Mouse (Mus musculus) ES-CJ7 (cell line): ENCODE results near the gene Gab2.
"Not testable (repeated sequence)": the region's sequence is repeated elsewhere in the genome, so short reads cannot be mapped to it uniquely, and the experiment has no call there.

Experiments
- DNase-seq: peaks from one replicate; pipeline ENCODE4 v3.0.0; 2011; ENCODE audit warnings: low read depth, low spot score

Gene Gab2

DNA sequence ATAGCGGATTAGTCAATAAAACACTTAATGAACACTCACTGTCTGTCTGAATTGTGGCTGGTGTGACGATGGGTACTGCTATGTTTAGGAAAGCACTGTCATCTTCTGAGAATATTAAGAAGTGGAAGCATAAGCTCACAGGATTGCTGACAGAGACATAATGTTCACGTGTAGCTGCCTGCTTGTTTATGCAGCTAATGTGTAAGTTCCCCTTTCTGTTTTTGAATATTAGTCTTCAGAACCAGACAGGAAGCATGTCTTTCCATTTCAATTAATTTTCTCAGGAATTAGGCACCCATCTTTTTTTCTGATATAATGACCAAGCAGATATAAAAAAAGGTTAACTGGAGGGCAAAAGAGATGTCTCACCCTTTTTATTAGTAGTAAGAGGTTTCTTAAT is 55.1 kb downstream of the Gab2 start:
- DNase-seq, result no peak

DNA sequence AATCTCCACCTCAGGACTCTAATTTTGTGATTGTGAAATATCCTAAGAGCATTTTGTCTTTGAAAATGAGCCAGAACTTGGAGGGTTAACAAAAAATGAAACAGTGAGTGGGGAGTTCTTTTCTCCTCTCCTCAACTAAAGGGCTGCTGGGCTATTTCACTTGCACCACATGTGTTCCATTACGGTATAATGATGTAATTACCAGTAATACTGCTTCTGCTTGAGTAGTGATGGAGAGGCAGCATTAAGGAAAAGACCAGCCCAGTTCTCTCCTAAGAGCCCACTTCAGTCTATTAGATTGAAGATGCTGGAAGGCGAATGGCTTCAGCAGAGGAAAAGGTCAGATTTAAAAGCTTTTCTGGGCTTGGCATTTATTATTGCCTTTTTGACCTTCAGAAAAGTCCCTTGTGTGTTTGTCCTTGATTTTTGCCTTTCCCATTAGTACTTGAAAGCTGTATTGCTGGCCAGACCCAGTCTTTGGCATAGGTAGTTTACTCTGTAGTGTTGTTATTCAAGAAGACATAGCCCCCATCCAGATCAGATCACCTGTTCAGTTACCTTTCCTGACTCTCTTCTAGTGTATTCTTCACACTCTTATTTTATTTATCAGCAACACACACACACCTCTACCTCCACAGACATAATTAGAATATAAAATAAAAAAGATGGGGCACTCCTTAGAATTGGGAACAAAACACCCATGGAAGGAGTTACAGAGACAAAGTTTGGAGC is 69.9 kb downstream of the Gab2 start:
- no peak for DNase-seq

DNA sequence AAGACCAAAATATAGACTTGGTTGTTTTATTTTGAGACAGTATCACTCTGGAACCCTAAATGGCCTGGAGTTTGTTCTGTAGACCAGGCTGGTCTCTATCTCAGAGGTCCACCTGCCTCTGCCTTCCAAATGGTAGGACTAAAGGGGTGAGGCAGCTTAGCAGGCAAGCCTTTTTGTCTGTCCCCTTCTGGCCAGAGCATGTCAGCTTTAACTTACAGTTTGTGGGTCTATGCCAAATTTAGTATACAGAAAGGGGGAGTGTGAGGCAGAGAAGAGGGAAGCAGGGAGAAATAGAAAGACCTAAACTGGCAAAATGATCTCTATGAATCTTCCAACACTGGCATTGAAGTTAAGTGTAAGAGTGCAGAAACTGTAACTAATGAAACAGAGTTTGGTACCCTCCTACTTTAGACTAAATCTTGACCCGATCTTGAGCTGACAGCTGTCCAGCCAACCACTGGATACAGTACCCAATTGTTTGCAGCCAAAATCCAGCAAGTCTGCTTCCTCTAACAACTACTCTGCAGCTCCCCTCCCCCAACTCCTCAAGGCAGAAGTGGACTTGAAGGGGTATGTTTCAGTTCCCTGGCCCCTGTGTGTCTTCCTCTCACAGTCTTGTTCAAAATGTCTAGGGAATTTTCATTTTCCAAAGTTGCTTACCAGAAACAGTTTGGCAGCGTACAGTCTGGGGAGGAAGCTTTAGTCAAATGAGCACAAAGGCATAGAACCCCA is 73.5 kb downstream of the Gab2 start:
- no peak for DNase-seq

DNA sequence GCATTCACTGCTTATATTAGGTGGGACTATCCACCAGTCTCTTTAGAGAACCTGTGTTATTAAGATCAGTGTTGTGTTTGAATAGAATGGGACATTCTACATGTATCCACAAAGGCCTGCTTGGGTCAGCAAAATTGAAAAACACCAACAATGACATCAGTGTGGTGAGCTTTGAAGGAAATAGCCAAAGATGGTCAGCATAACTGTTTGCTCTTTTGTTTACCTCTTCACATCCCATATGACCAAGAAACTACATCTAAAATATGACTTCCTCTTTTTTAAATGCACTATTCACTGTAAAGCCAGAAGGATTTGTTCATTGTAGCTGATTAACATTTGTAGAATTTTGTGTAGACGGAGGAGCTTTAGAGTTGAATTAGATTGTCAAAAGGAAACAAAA is 82.9 kb downstream of the Gab2 start:
- DNase-seq, result no peak

DNA sequence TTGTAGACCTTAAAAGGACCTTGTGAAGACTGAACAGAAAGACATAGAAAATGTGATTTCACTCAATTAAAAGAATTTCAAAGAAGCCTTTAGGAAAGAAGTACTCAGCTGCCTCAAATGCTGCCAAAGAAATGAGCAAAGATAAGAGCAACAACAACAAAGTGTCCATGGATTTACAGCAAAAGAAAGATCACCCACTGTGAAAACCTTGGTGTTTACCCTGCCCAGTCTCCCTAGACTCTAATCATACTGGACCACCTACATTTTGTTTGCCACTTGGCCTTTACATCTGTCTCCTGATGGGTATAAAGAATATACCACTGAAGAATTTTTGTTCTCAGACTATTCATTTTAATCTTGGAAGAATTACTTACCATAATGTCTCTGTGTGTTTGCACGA is 89.7 kb downstream of the Gab2 start:
- no peak for DNase-seq

DNA sequence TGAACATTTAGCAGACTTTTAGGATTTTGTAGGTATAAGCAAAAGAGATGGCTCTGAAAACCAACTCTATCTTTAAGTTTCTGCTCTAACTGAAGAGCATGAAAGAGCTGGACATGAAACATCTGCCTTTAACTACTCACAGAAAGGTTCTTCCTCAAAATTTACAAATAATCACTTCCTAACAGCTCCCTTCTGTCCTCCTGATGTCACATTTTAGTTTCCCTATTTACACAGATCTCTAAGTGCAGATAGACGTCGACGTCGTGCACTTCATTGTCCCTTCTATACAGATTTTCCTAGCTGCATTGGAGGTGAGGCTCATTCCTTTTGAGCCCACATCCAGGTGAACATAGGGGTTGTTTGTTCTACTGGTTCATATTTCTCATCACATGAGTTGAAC is 90.3 kb downstream of the Gab2 start:
- DNase-seq, result no peak

DNA sequence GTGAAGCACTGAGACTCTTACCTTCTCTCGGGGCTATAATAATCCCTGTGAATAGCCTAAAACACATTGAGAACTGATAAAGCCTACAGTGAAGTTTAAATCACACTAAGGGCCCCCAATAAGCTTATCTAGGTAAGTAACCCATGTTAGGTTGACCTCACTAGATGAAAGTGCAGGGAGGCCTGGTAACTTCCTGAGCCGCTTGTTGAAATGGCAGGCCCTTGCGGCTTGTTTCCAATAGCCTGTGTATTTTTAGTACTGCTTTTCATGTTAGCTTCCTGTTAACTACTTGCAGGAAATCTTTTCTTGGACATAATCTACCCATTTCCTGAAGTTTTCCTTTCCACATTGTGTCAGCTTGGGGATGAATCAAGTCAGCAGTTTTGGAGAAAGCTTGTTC is 90.7 kb downstream of the Gab2 start:
- no peak for DNase-seq

DNA sequence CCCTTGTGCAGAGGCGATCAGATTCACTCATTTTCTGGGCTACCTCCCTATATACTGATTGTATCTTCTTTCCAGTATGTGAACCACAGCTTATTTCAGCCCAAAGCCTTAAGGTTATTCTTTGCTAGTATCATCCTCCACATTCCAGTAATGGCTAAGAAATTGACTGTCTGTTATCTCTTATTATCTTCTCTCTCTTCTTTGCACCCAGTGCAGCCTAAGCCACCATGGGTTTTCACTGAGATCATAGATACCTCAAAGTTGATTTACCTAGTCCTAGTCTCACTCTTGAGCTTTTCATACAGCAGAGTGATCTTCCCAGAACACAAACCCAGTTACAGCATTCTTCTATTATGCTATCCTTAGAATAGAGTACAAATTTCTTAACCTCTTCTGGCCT is 100.5 kb downstream of the Gab2 start:
- no peak for DNase-seq

DNA sequence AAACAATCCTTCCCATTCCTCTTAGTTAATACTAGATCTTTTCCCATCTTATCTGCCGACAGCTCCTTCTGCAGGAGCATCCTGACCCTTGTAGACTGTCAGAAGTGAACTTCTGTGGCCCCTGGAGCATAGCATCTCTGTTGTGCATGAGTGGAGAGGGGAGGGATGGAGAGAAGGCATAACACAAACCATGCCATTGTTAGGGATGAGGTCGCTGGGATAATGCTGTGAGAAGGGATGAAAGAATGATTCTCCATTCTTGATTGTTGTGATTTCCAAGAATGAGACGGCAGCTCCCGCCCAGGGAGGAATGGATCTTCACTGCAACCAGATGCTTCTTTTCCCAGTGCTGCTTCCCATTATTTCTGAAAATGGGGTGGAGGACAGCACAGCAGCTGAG is 102.0 kb downstream of the Gab2 start:
- DNase-seq, result no peak

DNA sequence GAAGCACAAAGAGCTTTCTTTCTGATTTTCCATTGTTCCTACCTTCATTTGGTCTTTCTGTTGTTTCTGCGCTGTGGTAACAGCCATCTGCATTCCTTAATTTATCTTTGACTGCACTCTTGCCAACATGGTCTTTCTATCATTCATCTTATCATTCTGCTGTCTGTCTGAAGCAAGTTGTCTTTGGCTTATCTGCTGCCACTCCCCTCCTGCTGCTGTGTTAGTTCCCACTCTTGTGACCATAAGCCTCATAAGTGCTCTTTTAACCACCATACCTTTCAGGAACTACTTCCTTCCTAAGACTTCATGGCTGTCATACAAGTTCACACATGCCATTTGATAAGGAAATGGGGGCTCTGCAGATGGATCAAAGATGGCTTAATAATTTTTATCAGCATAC is 102.6 kb downstream of the Gab2 start:
- DNase-seq, result no peak

DNA sequence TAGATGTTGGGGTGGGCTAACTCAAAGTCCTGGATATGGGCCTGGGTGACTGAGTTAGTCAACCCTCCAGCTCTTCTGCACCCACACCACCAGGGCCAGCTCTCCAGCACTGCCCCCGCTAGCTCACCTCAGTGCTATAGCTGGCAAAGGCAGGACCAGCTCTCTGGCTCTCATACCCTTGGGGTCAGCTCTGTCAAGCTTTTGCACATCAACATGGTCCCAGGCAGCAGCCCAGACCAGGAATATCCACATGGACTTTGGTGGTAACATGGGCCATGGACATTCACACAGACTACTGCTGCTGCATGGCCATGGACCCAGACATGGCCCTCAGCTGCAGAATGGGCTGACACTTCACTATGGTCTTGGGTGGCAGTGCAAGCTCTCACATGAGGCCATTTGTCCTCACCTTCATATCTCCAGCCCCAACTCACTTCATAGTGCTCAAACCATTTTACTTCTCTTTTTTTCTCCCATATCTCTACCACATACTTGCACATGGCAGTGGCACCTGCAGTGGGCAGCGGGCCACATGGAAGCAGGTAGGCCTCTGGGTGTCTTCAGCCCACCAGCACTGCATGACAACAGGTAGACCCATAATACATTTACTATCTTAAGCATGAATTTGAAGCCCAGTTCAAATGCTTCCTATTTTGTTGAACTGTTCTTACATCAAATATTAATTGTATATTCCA is 106.1 kb downstream of the Gab2 start:
- no peak for DNase-seq

DNA sequence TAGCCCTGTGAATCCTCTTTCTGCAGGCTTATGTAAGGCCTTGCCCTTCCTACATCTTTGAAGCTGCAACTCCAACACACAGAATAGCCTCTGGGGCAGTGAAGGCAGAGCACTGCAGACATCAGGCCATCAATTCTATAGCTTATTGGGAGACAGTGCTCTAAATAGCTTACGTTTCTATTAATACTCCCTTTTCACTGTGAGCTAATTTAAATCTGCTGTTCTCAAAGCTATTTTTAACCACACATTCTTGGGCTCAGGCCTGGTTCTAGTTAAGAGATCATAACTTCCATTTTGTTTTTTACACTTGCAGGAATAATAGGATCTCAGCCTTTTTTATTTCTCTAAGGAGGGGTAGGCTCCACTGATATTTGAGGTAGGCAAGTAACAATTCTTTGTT is 107.7 kb downstream of the Gab2 start:
- no peak for DNase-seq

DNA sequence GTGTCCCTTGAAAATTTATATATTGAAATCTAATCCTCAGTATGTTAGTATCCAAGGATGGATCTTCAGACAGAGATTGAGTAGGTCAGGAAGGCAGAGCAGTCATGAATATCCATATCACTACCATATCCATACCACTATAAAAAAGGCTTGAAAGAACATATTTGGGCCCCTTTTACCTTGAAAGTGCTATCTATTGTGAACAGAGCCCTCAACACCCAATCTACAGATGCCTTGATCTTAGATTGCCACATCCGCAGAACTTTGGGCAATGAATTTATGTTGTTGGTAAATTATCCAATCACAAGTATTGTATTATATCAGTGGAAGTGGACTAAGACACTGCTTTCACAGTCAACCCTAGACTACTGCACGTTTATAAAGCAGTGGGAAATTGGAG is 122.5 kb downstream of the Gab2 start:
- DNase-seq, result no peak

DNA sequence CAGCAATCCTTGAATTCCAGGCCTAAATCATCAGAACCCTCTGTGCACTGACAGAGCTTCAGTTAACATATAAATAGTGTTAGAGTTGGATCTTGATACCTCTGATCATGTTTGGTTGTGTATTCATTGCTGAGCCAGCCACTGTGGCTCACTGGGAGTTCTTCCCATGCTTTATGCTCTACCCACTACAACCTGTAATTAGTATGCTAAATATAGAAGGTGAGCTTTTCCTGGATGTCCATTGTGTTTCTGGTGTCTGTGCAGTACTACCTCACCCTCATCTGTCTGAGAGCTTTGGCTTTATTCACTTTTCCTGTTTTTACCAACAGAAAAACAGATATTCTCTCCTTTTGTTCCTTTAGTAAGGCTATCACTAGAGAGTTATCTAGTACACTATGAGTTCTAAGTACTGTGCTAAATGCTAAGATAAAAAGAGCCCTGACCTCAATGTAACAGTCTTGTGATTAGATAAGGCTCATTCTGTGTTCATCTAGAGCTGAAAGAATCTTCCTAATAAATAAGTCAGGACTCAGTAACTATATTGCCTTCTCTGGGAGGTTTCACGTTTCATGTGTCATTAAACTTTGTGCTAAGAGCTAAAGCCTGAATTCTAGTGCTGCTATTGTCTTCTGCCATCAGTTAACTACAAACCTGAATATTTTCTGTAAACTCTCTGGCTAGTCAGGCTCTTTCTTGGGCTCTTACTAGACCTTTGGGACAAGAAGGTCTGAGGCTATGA is 127.6 kb downstream of the Gab2 start:
- no peak for DNase-seq

DNA sequence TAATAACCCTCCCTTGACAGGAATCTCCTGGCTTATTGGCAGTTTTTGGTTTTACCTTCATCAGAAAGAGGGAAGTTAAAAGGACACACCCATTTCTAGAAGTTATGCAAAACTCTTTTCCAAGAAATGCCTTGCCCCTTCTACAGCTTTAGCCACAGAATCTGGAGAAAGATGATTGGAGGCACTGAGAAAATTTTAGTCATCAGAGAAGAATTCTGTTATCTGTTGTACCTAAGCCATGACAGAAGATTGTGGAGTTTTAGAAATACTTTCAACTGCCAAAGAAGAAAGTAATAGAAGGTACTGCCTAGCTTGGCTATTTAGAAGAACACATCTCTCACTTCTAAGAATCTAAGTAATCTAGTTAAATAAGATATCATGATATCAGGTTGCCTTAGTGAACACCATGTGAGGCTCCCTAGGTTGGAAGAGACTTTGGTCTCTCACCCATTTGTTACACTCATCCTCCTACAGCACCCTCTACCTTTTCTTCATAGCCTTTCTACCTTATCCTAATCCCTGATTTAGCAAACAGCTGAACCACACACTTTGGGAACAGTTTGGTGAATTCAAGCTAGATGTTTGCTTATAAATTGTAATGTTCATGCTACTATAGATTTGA is 128.8 kb downstream of the Gab2 start:
- DNase-seq, result no peak

DNA sequence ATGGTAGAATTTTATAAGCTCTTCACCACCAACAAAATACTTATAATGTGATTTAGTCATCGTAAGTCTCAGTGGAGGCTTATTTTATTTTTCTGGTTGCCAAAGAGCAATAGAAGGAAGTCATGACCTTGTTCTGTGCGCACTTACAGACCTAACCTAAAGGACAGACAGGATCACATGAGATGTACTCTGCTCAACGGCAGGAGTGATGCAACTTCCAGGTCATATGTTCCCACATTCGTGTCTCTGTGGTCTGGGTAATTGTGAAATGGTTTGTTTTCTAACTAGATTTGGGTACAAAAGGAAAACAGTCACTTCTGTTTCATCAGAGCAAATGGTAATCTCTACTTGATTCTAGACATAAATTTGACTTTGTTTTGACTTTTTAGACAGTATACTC is 129.7 kb downstream of the Gab2 start:
- no peak for DNase-seq

DNA sequence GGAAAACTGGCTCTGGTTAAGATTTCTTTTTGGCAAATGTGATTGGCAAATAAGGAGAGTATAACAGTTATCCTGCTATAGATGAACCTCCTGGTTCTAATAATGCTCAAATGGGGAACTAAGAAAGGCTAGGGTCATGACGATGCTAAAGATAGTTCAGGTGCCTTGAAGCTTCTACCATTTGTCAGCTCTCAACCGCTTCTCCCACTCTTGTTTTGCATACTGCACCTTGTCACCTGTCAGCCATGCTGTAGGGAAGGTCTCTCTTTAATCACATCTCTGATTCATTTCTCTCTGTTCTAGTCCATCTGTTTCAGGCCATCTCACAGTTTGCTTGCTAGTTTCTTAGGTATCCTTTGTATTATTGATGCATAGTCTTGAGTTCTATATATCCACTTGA is 142.4 kb downstream of the Gab2 start:
- DNase-seq, result no peak

DNA sequence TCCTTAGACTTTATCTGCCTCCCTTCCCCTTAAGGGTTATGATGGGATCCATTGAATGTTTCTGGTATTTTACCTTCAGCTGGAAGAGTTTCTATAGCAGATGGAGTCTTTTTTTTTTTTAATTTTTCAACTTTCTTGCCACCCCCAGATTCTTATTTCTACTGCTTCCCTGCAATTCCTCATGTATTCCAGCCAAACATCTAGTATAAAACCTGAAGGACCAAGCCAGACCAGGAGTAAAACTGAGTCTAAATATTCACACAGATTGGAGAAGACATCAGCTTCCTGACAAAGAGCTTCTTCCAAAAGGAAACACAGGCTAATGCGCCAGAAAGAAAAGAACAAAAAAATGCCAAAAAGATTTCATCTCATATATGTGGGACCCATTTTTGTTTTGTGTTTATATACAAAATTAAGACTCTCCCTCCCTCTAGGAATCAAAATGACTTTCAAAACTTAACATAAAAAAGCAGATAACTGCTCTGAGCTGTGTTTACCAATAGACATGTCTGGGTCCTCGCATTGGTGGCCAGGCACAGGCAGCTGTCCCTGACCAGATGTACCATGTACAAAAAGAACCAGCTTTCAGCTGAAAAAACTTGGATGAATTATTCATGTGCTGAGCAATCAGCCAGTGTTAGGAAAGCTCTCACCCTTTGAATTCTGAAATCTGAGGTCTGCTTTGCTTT is 164.0 kb downstream of the Gab2 start:
- DNase-seq, result no peak

DNA sequence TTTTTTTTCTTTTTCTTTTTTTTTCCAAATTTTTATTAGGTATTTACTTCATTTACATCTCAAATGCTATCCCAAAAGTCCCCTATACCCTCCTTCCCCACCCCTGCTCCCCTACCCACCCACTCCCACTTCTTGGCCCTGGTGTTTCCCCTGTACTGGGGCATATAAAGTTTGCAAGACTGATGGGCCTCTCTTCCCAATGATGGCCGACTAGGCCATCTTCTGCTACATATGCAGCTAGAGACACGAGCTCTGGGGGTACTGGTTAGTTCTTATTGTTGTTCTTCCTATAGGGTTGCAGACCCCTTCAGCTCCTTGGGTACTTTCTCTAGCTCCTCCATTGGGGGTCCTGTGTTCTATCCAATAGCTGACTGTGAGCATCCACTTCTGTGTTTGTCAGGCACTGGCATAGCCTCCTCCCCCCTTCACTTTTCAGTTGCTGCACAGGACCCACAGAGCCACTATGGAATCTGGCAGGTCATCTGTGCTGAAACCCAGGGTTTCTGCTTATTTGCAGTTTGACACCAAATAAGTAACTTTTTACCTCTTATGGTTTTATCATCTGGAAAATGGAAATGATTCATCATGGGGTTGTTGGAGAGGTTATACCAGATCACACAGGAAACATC is 164.7 kb downstream of the Gab2 start:
- not testable (repeated sequence) for DNase-seq

DNA sequence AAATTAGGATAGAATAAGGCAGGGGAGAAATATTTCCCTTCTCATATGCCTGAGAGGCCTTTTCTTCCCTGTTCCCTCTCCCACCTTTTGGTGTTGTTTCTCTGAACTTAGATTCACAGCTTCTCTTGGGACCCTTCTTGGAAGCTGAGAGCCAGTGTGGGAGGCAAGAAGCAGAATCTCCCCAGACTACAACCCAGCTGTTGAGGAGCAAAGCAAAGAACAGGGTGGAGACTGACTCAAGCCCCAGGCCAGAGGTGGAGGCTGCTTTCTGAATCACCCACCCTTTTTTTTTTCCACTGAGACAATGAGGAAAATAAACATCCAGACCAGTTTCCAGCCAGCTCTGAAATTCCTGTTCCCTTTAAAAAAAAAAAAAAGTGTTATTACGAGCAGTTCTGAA is 166.3 kb downstream of the Gab2 start:
- DNase-seq, result no peak

DNA sequence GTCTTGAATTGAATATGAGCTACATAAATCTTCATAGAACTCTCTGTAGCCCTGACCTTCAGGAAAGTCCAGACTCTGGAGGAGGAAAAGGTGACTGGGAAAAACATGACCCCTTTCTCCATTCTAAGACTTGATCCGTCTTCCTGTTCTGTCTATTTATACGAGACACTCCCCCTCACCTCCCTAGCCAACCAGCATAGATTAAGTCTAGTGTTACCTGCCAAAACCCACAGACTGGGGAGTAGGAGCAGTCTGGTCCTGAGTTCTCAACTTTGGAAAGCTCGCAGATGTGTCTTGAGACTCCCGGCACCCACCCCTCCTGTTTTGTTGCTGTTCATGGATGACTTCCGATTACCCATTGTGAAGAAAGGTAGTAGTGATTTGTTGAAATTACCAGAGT is 166.8 kb downstream of the Gab2 start:
- peak; percentile 4 for DNase-seq
